Mouse (Mus musculus): Measurements from ENCODE around the gene Pycr1.

Pycr1 gene

DNA sequence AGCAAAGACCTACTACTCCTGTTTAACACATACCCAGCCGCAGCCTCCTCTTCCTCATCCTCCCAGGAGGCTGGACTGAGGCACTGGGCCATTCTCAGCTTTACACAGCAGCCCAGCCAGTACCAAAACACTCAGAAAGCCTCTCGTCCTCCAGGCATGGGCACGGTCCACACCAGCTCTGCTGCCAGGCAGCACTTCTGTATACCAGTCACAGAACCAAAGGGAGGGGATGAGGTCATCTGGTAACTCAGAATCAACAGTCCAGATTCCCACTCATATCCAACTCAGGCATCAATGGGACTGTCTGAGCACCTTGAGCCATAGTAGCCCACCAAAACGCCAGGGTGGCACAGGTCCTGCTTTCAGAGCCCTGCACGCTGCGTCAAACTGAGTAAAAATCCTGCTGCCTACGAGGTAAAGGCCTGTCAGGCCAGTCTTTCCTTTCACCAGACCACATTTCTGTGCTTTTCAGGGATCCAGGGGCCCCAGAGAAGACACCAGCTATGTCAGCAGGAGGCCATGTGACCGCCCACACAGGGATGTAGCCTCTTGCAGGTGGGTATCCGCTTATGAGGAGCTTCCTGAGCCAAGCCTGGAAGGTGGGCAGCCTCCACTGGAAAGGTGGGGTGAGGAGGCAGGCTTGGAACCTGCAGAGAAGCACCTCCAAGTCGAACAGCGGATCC, 16.6 kb downstream of the Pycr1 start:
- CTCF ChIA-PET: interaction anchor here in 1 of 4 experiments (1.4 kb wide), 1 partner anchor 93 kb away, joined by 4 read pairs; no protein-coding TSS in a partner anchor

DNA sequence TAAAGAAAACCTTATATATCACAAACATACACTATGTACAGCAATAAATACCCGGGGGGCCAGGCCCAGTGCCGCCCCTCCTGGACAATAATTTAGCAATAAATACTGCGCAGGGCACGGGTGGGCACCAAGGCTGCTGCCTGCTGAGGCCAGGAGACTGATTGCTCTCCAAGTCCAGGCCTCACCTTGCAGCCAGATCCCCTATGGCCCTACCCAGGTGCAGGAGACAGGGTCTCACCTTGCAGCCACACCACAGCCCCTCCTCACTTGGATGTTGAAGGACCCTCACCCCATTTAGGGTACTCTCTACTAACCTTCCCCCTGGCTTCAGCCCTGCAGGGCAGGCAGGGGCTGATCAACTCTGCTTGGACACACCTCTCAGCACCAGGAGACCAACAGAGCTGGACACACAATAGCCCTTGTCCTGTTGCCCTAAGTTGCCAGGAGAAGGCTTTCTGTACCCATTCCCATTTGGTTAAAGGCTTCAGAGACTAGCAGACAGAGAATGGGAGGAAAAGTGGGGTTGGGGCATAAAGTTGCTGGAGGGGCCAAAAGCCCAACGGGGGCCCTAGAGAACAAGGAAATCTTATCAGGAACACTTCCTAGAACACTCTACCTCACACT, 18.3 kb downstream of the Pycr1 start, which contains the start of gene Sirt7:
Gene Sirt7 (minus strand): TSS at position 89 of the 624 bp plus-strand sequence.
- POLR2A ChIA-PET: interaction anchor here (0.6 to 28.4 kb wide), 41 partner anchors 4 to 324 kb away, joined by 3 to 947 read pairs (median 5); partner anchors contain the start of genes Mafg (in 4 of the 4), P4hb (in 3 of the 4), Pycr1 (in 3 of the 4) and Arl16 (in 2 of the 4)
- CTCF ChIA-PET: interaction anchor here in 3 of 4 experiments (0.7 to 2.4 kb wide), 14 partner anchors 8 to 174 kb away, joined by 3 to 12 read pairs (median 4); partner anchors contain the start of genes Mafg (in 2 of the 3) and Pycr1 (in 1 of the 3)

More for the DNA sequence above, 16.6 kb downstream of the Pycr1 start:
- POLR2A ChIA-PET: interaction anchor here in 3 of 4 experiments (0.6 to 28.4 kb wide), 27 partner anchors 5 to 159 kb away, joined by 3 to 947 read pairs (median 5); partner anchors contain the start of genes Pycr1 (in 3 of the 3), Myadml2 (in 2 of the 3), Npb (in 2 of the 3) and P4hb (in 2 of the 3)

DNA sequence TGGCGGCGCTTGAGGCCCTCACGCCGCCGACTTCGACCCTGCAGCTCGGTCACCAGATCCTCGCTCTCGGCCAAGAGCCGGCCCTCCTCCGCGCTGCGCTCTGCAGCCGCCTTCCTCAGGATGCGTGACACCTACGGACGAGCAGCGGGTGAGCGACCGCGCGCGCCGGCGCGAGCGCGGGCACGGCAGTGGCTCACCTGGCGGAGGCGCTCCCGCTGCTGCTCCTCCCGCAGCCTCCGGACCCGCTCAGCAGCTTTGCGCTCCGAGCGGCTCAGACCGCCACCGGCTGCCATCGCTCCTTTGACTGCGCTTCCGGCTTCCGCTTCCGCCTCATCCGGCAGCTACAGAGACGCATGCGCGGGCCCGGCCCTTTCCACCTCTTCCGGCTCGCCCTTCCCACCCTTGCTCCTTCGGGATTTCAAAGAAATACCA, 18.9 kb downstream of the Pycr1 start:
- POLR2A ChIA-PET: interaction anchor here (0.6 to 28.4 kb wide), 49 partner anchors 3 to 324 kb away, joined by 3 to 947 read pairs (median 5); partner anchors contain the start of genes Mafg (in 4 of the 4), P4hb (in 3 of the 4), Pycr1 (in 3 of the 4) and Arl16 (in 2 of the 4)
- CTCF ChIA-PET: interaction anchor here (0.6 to 2.4 kb wide), 24 partner anchors 9 to 277 kb away, joined by 3 to 12 read pairs (median 4); partner anchors contain the start of genes Mafg (in 2 of the 4), Lrrc45 (in 1 of the 4), Notum (in 1 of the 4) and Npb (in 1 of the 4)

DNA sequence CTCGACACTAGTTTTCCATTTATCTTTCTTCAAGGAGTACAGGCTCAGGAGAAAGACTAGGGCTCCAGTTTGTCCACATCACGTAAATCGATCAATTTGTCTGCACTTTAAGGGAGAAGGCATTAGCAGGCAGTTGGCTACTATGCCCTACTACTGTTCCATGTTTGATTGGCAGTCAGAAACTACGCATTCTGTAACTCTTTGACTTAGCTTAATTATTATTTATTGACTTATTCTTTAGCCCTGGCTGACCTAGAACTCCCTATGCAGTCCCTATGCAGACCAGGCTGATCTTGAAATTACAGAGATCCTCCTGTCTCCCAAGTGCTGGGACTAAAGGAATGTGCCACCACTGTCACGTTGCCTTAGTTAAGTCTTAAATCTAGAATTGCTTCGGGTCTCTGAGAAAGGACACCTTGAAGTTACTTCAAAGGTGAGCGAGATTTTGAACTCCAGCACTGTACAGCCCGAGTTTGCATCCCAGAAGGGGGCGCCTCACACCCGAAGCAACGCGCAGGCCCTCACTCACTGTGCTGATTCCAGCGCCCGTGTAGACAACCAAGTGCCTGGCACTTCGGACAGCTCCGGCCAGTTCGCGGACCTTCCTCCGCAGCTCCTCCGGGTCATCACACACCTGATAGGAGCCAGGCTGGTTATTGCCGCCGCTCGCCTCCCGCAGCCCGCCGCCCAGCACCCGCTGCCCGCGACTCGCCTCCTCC, 19.4 kb downstream of the Pycr1 start:
- CTCF ChIA-PET: interaction anchor here (0.6 to 2.4 kb wide), 29 partner anchors 9 to 278 kb away, joined by 3 to 12 read pairs (median 4); partner anchors contain the start of genes Mafg (in 2 of the 4), Lrrc45 (in 1 of the 4), Notum (in 1 of the 4) and Npb (in 1 of the 4)
- POLR2A ChIA-PET: interaction anchor here (0.5 to 28.4 kb wide), 54 partner anchors 3 to 1049 kb away, joined by 3 to 947 read pairs (median 4); partner anchors contain the start of genes Mafg (in 4 of the 4), P4hb (in 3 of the 4), Pycr1 (in 3 of the 4) and Aspscr1 (in 2 of the 4)

DNA sequence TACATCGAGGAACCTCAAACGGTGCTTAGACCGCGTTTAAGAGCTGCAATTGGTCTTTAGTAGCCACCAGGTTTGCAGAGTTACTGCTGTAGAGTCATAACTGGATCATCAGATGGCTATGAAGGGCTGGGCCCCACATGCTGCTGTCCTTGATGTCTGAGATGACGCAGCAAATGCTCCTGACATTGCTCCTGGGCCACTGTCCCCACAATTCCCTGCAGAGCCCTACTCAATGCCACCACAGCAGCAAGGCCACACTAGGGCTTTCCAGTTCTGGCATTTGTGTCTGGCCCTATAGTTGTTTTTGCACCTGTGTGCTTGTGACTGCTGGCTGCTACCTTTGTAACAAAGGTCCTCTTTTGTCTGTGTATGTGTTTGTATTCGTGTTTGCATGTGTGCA, 20.8 kb downstream of the Pycr1 start:
- CTCF ChIA-PET: interaction anchor here in 2 of 4 experiments (0.6 to 2.4 kb wide), 4 partner anchors 9 to 177 kb away, joined by 3 to 14 read pairs (median 11); partner anchors contain the start of gene Npb (in 1 of the 2)
- POLR2A ChIA-PET: interaction anchor here (0.6 to 28.4 kb wide), 16 partner anchors 1 to 230 kb away, joined by 3 to 947 read pairs (median 9); partner anchors contain the start of genes Mafg (in 3 of the 4), Npb (in 2 of the 4), Pycr1 (in 2 of the 4) and Cenpx (in 1 of the 4)

DNA sequence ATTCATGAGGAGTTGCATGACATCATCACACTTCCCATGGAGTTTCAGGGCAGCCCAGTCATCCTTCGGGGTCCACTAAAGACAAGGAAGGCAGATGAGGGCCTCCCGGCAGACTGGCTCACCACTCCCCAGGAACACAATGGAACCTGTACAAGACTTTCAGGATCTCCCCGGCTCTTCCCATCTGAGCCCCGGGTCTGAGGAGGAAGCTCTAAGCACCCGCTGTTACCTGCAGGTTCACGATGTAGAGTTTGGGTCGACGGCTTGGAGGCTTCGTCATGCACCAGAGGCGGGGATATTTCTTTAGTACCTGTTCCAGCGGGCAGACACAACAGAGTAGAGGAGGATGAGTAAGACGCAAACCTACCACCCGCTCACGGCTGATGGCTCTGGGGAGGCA, 23.4 kb downstream of the Pycr1 start:
- POLR2A ChIA-PET: interaction anchor here in 3 of 4 experiments (0.6 to 28.4 kb wide), 15 partner anchors 10 to 136 kb away, joined by 3 to 947 read pairs (median 7); partner anchors contain the start of genes Mafg (in 2 of the 3), Pycr1 (in 2 of the 3), Cenpx (in 1 of the 3) and Lrrc45 (in 1 of the 3)

DNA sequence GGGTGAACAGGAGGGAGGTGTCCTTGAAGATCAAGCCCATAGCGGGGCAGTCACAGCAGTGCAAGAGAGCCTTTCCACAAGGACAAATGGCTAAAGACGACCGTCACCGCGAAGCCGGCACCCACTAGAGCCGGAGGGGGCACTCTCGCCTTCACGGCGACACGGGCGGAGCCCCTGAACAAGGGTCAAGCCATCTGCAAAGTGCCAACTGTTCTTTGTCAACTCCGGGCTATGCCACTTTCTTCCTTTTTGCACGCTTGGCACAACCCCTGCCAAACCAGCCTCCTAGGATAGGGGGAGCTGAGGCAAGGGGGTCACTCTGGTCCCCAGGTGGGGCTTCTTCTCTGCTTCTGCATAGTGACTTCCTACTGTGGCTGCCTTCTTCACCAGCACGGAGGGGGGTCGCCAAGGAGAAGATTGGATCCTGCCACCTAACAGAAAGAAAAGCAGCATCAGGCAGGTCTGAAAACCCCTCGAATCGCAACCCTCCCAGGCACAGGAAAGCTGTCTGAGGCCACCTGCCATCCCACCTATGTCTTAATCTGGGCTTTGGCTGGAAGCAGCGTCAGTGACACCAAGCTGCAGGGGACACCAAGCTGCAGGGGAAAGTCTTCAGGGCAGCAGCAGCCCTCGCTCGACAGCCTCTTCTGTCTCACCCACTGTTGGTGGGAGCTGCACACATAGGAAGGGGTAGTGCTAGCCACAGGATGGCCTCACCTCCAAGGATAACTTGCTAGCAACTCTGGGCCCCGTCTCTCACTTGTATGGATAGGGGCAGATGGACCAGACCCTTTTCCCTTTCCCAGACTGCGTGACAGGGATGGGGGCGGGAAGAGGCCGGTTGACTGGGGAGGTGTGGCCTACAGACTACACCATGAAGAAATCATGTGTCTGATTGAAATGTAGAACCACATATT, 24.7 kb downstream of the Pycr1 start:
- ChIA-PET POLR2A (interaction anchor here in 3 of 4 experiments (0.7 to 28.4 kb wide), 27 partner anchors 9 to 267 kb away, joined by 3 to 947 read pairs (median 5); partner anchors contain the start of genes Npb (in 3 of the 3), Cenpx (in 2 of the 3), Lrrc45 (in 2 of the 3) and Mafg (in 2 of the 3)), CTCF (interaction anchor here in 1 of 4 experiments (1.2 to 1.8 kb wide), 3 partner anchors 36 to 102 kb away, joined by 4 to 6 read pairs (median 4); no protein-coding TSS in a partner anchor)

More for the DNA sequence above, 23.4 kb downstream of the Pycr1 start:
- CTCF ChIA-PET: interaction anchor here in 1 of 4 experiments (1.3 kb wide), 1 partner anchor 13 kb away, joined by 5 read pairs; the partner anchor contains the start of gene Mafg

DNA sequence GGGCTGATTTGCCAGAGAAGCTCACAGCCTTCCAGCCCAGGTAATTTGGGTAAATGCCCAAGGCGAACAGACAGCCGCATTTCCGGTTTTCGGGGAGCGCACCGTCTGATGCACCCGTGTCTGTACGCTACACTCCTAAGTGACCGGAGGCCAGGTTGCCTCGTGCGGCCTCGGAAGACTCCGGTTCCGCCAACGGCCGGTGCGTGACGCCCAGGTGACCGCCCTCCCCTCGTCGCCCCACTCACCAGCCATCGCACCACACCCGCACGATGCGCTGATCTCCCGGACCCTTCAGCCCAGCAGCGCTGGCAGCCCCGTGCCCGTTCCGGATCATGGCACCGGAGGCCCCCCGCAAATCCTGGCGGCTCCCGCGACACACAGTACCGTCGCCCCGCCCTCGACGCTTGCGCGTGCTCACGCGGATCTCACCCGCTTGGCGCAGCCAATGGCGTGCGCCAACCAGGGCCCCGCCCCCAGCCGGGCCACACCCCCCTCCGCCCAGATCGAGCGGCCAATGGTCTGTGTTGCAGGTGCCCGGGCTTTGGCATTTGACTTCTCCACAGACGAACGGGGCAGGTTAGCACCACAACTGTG, 26.0 kb downstream of the Pycr1 start, which contains the start of gene Pcyt2:
Gene Pcyt2 (minus strand): TSS at position 418 of the 594 bp plus-strand sequence.
- ChIA-PET CTCF (interaction anchor here in 1 of 4 experiments (0.9 to 1.8 kb wide), 6 partner anchors 35 to 626 kb away, joined by 3 to 6 read pairs (median 4); no protein-coding TSS in a partner anchor), POLR2A (interaction anchor here in 3 of 4 experiments (0.6 to 28.4 kb wide), 28 partner anchors 9 to 266 kb away, joined by 3 to 947 read pairs (median 4); partner anchors contain the start of genes Npb (in 3 of the 3), Alyref (in 2 of the 3), Mafg (in 2 of the 3) and P4hb (in 2 of the 3))

DNA sequence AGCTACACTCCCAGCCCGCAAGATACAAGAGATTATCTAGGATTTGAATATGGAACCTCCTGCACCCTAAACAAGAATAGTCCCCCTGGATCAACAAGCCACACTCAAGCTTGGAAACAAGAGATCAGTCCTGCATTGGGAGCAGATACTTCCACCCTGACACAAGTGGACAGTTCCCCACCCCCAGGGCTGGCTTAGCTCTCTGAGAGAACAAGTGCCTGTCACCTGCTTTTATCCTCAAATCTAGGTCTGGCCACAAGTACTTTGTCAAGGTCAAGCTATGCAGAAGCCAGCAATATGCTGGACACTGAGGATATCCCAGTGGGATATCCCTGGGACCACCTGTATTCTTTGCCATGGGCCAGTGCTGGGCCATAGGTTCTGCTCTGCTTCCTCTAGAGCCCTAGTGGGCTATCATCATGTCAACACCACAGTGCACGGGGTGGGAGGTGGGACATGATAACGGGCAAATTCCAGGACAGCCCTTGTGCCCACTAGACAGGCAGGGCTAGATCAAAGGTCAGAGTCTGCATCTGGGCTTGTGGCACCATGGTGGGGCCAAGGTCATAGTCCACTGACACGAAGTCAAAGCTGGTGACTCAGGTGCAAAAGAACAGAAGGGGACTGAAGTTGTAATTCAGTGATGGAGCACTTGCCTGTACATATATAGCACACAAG, 26.8 kb downstream of the Pycr1 start:
- ChIA-PET CTCF (interaction anchor here in 2 of 4 experiments (0.6 to 1.8 kb wide), 6 partner anchors 16 to 625 kb away, joined by 3 to 4 read pairs (median 3); no protein-coding TSS in a partner anchor), POLR2A (interaction anchor here in 3 of 4 experiments (0.5 to 28.4 kb wide), 34 partner anchors 8 to 184 kb away, joined by 3 to 947 read pairs (median 4); partner anchors contain the start of genes Alyref (in 2 of the 3), Mafg (in 2 of the 3), Npb (in 2 of the 3) and P4hb (in 2 of the 3))

DNA sequence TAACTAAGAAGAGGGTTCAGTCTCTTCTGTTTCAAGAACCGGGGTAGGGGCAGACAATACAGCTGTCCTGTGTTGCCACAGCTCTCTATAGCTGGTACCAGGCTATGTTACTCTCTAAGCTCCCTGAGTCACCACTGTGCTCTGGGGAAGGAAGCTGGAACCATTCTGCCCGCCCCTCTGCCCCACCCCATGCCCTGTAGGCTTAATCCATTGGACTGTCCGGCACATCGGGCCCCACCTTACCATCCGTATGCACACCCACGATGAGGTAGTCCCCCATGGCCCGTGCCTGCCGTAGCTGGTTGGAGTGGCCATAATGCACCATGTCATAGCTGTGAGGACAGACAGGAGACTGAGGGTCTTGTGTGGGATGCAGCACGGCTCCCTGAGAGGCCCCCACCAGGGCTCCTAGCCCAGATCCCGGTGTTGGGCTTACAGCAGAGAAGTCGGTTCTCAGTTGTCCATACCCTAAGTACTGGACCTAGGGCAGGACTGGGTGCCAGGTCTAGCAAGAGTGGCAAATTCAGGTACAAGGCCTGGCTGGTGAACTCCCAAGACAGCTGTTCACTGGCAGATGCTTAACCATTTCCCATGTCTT, 27.9 kb downstream of the Pycr1 start:
- CTCF ChIA-PET: interaction anchor here in 2 of 4 experiments (0.6 to 1.1 kb wide), 5 partner anchors 15 to 438 kb away, joined by 3 to 5 read pairs (median 3); no protein-coding TSS in a partner anchor
- POLR2A ChIA-PET: interaction anchor here in 3 of 4 experiments (0.7 to 28.4 kb wide), 25 partner anchors 7 to 185 kb away, joined by 3 to 947 read pairs (median 4); partner anchors contain the start of genes Mafg (in 2 of the 3), P4hb (in 2 of the 3), Pycr1 (in 2 of the 3) and Sirt7 (in 2 of the 3)

DNA sequence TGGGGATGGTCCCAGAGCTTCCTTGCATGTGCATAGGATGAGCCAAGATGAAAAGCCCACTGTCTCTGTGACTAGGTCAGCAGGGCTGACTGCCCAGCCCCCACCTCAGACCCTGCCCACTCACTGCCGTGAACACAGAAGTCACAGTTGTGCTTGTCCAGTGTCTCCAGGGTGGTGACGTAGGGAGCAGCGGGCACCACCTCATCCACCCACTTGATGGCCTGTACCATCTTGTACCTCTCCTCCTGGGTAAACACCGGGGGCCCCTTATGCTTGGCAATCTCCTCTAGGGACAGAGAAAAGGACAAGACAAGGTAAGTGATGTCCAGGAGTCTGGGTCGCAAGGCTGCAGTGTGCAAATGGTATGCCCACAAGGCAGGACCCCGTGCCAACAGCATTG, 28.4 kb downstream of the Pycr1 start:
- ChIA-PET CTCF (interaction anchor here in 1 of 4 experiments (0.6 kb wide), 2 partner anchors 38 to 438 kb away, joined by 3 read pairs; no protein-coding TSS in a partner anchor), POLR2A (interaction anchor here in 3 of 4 experiments (0.7 to 28.4 kb wide), 8 partner anchors 9 to 375 kb away, joined by 3 to 947 read pairs (median 5); partner anchors contain the start of genes Mafg (in 2 of the 3), Myadml2 (in 1 of the 3), Pycr1 (in 1 of the 3) and Sirt7 (in 1 of the 3))

DNA sequence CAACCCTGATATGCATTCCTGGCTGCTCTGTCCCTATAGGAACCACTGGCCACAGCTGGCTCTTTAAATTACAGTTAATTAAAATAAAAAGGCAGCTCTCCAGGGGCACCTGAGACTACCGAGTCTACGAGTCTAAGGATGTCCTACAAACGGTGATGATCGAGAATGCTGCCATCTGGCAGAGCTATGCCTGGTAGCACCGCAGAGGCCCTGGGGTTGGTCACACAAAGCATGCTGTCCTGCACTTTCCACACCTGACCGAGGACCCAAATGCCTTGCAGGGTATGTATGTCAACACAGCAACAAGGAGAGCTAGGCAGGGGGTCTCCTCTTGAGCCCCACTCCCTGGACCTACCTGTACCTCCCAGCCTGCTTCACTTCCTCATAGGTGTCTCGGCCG, 29.6 kb downstream of the Pycr1 start:
- POLR2A ChIA-PET: interaction anchor here in 2 of 4 experiments (0.6 to 28.4 kb wide), 11 partner anchors 10 to 52 kb away, joined by 3 to 947 read pairs (median 4); partner anchors contain the start of genes Mafg (in 1 of the 2), Myadml2 (in 1 of the 2), P4hb (in 1 of the 2) and Pycr1 (in 1 of the 2)
- CTCF ChIA-PET: interaction anchor here in 2 of 4 experiments (0.7 to 3.3 kb wide), 7 partner anchors 10 to 125 kb away, joined by 3 to 19 read pairs (median 9); partner anchors contain the start of gene Sirt7 (in 1 of the 2)

DNA sequence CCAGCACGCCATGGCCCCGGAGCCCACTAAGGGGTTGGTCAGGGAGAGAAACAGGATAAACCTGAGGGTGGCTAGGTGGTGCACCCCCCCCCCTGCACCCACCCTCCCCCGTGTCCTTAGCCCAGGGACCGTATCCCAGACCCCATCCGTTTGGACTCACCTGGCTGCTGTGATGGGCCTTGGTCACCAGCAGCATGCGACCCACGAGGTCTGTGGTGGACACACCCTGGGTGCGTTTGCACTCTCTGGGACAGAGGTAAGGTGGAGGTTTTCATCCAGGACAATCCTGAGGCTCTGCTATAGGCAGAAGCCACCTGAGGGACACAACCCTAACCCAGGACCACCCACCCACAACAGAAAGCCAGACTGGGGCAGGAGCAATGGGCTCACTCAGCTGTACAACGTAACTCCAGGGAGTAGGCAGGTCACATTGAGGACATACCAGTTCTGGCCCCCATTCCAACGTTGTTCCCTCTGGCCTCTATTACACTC, 30.0 kb downstream of the Pycr1 start:
- ChIA-PET CTCF (interaction anchor here in 2 of 4 experiments (0.8 to 3.3 kb wide), 8 partner anchors 8 to 124 kb away, joined by 3 to 19 read pairs (median 6); partner anchors contain the start of gene Sirt7 (in 1 of the 2)), POLR2A (interaction anchor here in 3 of 4 experiments (1.1 to 28.4 kb wide), 14 partner anchors 11 to 122 kb away, joined by 3 to 947 read pairs (median 4); partner anchors contain the start of genes Mafg (in 1 of the 3), Myadml2 (in 1 of the 3), P4hb (in 1 of the 3) and Pycr1 (in 1 of the 3))
